7 mouse cellular contexts compared by ENCODE assay signal in genomic region chr6:55202913-55203910, GRCm38 (mm10). TPM values are rescaled to one million over a fixed set of nuclear protein-coding genes. Genes with fewer than 3 reads are reported as not detected.
DNase-seq lines count a peak whose midpoint lies in the region; ATAC-seq and TF ChIP-seq lines count a peak whose summit lies in the region.

Mindy4 (plus strand) TSS chr6:55203383.

- peak within 1 kb of the TSS; percentile 87 for H3K27ac ChIP-seq in embryonic facial prominence, embryonic 12.5 days
- no peak within 1 kb of the TSS for H3K27ac ChIP-seq in intestine, postnatal 0 days (ENCODE audit: low read depth, low read length)
- H3K27ac ChIP-seq in midbrain, embryonic 10.5 days (replicated peaks), result peak within 1 kb of the TSS; percentile 94

- H3K4me2 ChIP-seq in embryonic facial prominence, embryonic 12.5 days (replicated peaks), result peak within 1 kb of the TSS; percentile 58
- H3K4me2 ChIP-seq in intestine, postnatal 0 days (replicated peaks; ENCODE audit: low read depth), result peak within 1 kb of the TSS; percentile 87

- H3K27me3 ChIP-seq in embryonic facial prominence, embryonic 12.5 days, result no peaks in the 10 kb centered on the region
- no peaks in the 10 kb centered on the region for H3K27me3 ChIP-seq in intestine, postnatal 0 days (replicated peaks; ENCODE audit: control insufficient read depth, insufficient read depth, low read length)
- H3K27me3 ChIP-seq in midbrain, embryonic 10.5 days (ENCODE audit: low read depth, poor library complexity, severe bottlenecking), result no peaks in the 10 kb centered on the region

- peak within 1 kb of the TSS; percentile 51 for H3K9ac ChIP-seq in embryonic facial prominence, embryonic 12.5 days
- H3K9ac ChIP-seq in intestine, postnatal 0 days (ENCODE audit: low read depth, low read length), result no peak within 1 kb of the TSS

- H3K4me1 ChIP-seq in embryonic facial prominence, embryonic 12.5 days, result peaks cover 25% of the 10 kb centered on the region
- no peaks in the 10 kb centered on the region for H3K4me1 ChIP-seq in intestine, postnatal 0 days (replicated peaks; ENCODE audit: control insufficient read depth, insufficient read depth, low read length)
- H3K4me1 ChIP-seq in midbrain, embryonic 10.5 days, result peaks cover 35% of the 10 kb centered on the region

- intact Hi-C loops in left cerebral cortex, postnatal 36 days (cut with DNase I), result no loop called here

- no peaks in the 10 kb centered on the region for H3K9me3 ChIP-seq in embryonic facial prominence, embryonic 12.5 days
- H3K9me3 ChIP-seq in intestine, postnatal 0 days (ENCODE audit: control insufficient read depth), result no peaks in the 10 kb centered on the region
- H3K9me3 ChIP-seq in midbrain, embryonic 10.5 days (replicated peaks), result no peaks in the 10 kb centered on the region

- H3K36me3 ChIP-seq in embryonic facial prominence, embryonic 12.5 days, result no peaks in the 10 kb centered on the region; the same call in 1 of the 2 replicates
- no peaks in the 10 kb centered on the region for H3K36me3 ChIP-seq in intestine, postnatal 0 days (ENCODE audit: control insufficient read depth, insufficient read depth)
- no peaks in the 10 kb centered on the region for H3K36me3 ChIP-seq in midbrain, embryonic 10.5 days

- H3K4me3 ChIP-seq in embryonic facial prominence, embryonic 12.5 days, result peak within 1 kb of the TSS; percentile 50
- H3K4me3 ChIP-seq in intestine, postnatal 0 days (ENCODE audit: low read depth, low read length), result peak within 1 kb of the TSS; percentile 57
- H3K4me3 ChIP-seq in midbrain, embryonic 10.5 days, result peak within 1 kb of the TSS; percentile 55

- peak; percentile 92 to 93 for DNase-seq in adrenal gland, postnatal 36 days
- peak; percentile 84 to 86 for DNase-seq in left cerebral cortex, postnatal 36 days (ENCODE audit: low spot score in 2 of 2)
- DNase-seq in midbrain, embryonic 10.5 days (ENCODE audit: low spot score), result peak; percentile 96
- DNase-seq in skeletal muscle tissue, adult 2 months (ENCODE audit: low read depth, low spot score), result peak; percentile 89

- ATAC-seq in embryonic facial prominence, embryonic 12.5 days (ENCODE audit: insufficient number of reproducible peaks, insufficient read depth, low FRiP score, low TSS enrichment), result peak; percentile 93
- peak; percentile 93 for ATAC-seq in granulocyte monocyte progenitor cell, adult 5-6 weeks (replicated peaks; ENCODE audit: poor library complexity, severe bottlenecking)
- ATAC-seq in intestine, postnatal 0 days, result peak; percentile 94

- WGBS in embryonic facial prominence, embryonic 12.5 days, result 3% methylated on average over 33 of the region's 33 CpGs
- WGBS in intestine, postnatal 0 days, result 4% methylated on average over 32 of the region's 33 CpGs
- 4% methylated on average over 33 of the region's 33 CpGs for WGBS in midbrain, embryonic 10.5 days

- peak; percentile 60 for TF ChIP-seq CTCF in intestine, postnatal 0 days (IDR thresholded peaks at IDR 0.05; ENCODE audit: low read depth)

RNA-seq across cellular contexts. Expression of gene Mindy4, which starts in this region (rescaled TPM):
- total RNA-seq in adrenal gland, postnatal 36 days (2021), result 1 to 10 TPM; 3.9 to 5.3 TPM
- polyA plus RNA-seq in embryonic facial prominence, embryonic 12.5 days (2016; fragmentation: Nextera tagmentation; extraction: Ambion mirVana), result 18.8 and 20.6 TPM in 2 replicates
- total RNA-seq in granulocyte monocyte progenitor cell, adult 5-6 weeks (2014; fragmentation: Nextera tagmentation), result 0.99 and 3.3 TPM in 2 replicates
- total RNA-seq in granulocyte monocyte progenitor cell, adult 5-6 weeks (2017), result 2.4 and 3.1 TPM in 2 replicates
- 2.1 and 2.3 TPM in 2 replicates for polyA plus RNA-seq in intestine, postnatal 0 days (2015; fragmentation: Nextera tagmentation; extraction: Ambion mirVana)
- 10 to 100 TPM; 10.4 to 10.5 TPM for total RNA-seq in left cerebral cortex, postnatal 36 days (2021)
- polyA plus RNA-seq in midbrain, embryonic 10.5 days (2016; fragmentation: Nextera tagmentation; extraction: Ambion mirVana), result 23.3 and 27.1 TPM in 2 replicates
